Mouse (Mus musculus): ENCODE results near the gene Cstf2t. TPM values are rescaled to one million over a fixed set of nuclear protein-coding genes. Genes with fewer than 3 reads are reported as not detected.

The Cstf2t gene
- 33.5 TPM for polyA plus RNA-seq (2015; fragmentation: Illumina TruSeq; extraction: RNeasy Lipid Tissue Mini Kit (QIAGEN cat#74804); ENCODE audit: insufficient read depth, low replicate concordance)

DNA sequence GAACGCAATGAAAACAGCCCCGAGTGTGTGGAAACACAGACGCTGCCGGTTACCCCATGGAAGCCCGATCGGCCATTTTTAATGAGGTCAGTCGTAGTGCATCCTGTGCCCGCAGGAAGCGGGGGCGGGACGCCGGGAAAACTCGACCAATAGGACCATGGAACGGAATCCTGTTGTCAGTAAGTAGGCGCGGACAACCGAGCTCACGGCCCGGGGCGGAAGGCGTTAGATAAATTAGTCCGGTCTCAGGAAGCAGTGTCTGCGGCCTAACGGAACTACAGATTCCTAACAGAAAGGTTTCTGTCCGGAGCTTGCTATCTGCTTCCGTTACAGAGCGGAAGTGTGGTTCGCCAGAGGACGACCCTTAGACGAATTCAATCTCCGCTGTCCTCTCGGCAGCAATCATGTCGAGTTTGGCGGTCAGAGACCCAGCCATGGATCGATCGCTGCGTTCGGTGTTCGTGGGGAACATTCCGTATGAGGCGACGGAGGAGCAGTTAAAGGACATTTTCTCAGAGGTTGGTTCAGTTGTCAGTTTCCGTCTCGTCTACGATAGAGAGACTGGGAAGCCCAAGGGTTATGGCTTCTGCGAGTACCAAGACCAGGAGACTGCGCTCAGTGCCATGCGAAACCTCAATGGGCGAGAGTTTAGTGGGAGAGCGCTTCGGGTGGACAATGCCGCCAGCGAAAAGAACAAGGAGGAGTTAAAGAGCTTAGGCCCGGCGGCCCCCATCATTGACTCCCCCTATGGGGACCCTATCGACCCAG, at the start of gene Cstf2t:
Cstf2t (plus strand) TSS at position 176 of the 768 bp plus-strand sequence.

